ENCODE assay signal across 7 mouse cellular contexts in the genomic region with DNA sequence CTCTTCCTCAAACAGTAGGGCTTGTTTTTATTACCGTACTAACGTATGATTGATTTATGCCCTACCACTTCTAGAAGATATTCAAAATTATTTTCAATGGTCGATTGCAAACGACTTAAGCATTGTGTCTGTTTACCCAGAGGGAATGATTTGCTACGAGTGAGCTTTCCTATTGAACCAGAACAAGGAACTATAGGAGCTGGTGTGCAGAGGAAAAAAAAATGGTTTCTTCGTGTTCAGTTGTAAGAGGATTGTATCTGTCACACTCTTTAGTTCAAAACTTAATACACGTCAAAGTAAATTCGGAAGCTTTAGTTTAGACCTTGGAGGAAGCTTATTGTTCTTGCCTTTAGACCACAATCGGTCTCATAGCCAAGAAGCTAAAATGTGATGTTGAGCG. TPM values are rescaled to one million over a fixed set of nuclear protein-coding genes. Genes with fewer than 3 reads are reported as not detected.
A peak's percentile ranks its signal among the peaks of the same experiment; 100 is the strongest.
DNase-seq lines count a peak whose midpoint lies in the region; ATAC-seq and TF ChIP-seq lines count a peak whose summit lies in the region.

No protein-coding gene starts in this region.

- peak overlapping the region; percentile 57 for H3K9ac ChIP-seq in forebrain, embryonic 11.5 days (ENCODE audit: low read length)
- H3K9ac ChIP-seq in liver, embryonic 12.5 days, result peak overlapping the region; percentile 99
- peak overlapping the region; percentile 36 for H3K9ac ChIP-seq in stomach, postnatal 0 days (ENCODE audit: low read length)

- H3K4me2 ChIP-seq in forebrain, embryonic 11.5 days (ENCODE audit: low read depth, low read length, severe bottlenecking), result peak overlapping the region; percentile 79
- peak overlapping the region; percentile 72 for H3K4me2 ChIP-seq in liver, embryonic 12.5 days
- peak overlapping the region; percentile 49 for H3K4me2 ChIP-seq in stomach, postnatal 0 days (replicated peaks; ENCODE audit: low read depth)

- peaks cover 2% of the 10 kb centered on the region for H3K4me1 ChIP-seq in testis, adult 2 months (ENCODE audit: control insufficient read depth, insufficient read depth, low read length)
- H3K4me1 ChIP-seq in forebrain, embryonic 11.5 days (replicated peaks; ENCODE audit: control insufficient read depth, insufficient read depth, low read length), result peaks cover 4% of the 10 kb centered on the region; the same call in 1 of the 2 replicates
- H3K4me1 ChIP-seq in liver, embryonic 12.5 days, result peaks cover 35% of the 10 kb centered on the region
- H3K4me1 ChIP-seq in stomach, postnatal 0 days (replicated peaks; ENCODE audit: control insufficient read depth, insufficient read depth), result no peaks in the 10 kb centered on the region

- 29% methylated on average over 10 of the region's 10 CpGs for WGBS in forebrain, embryonic 11.5 days
- WGBS in liver, embryonic 12.5 days (ENCODE audit: insufficient replicate concordance), result 18% methylated on average over 10 of the region's 10 CpGs
- 14% methylated on average over 10 of the region's 10 CpGs for WGBS in stomach, postnatal 0 days

- peak overlapping the region; percentile 99 for H3K4me3 ChIP-seq in testis, adult 2 months (ENCODE audit: control insufficient read depth, low read depth, low read length)
- H3K4me3 ChIP-seq in forebrain, embryonic 11.5 days (ENCODE audit: low read depth, low read length), result peak overlapping the region; percentile 85
- peak overlapping the region; percentile 96 for H3K4me3 ChIP-seq in liver, embryonic 12.5 days
- peak overlapping the region; percentile 78 for H3K4me3 ChIP-seq in stomach, postnatal 0 days (ENCODE audit: low read depth, low read length)

- H3K36me3 ChIP-seq in testis, adult 2 months (ENCODE audit: control insufficient read depth, insufficient read depth, low read length), result no peaks in the 10 kb centered on the region
- H3K36me3 ChIP-seq in forebrain, embryonic 11.5 days (ENCODE audit: control insufficient read depth, insufficient read depth, low read length), result no peaks in the 10 kb centered on the region
- peaks cover 10% of the 10 kb centered on the region for H3K36me3 ChIP-seq in liver, embryonic 12.5 days
- H3K36me3 ChIP-seq in stomach, postnatal 0 days (ENCODE audit: control insufficient read depth, insufficient read depth, low read length), result no peaks in the 10 kb centered on the region

- TF ChIP-seq POLR2A in testis, adult 2 months (IDR thresholded peaks at IDR 0.05; ENCODE audit: control insufficient read depth, low read depth, low read length), result no peak

- ATAC-seq in forebrain, embryonic 11.5 days (replicated peaks; ENCODE audit: low FRiP score), result 0 out of 2 replicates have a peak, but pooled peaks have one; percentile 14
- ATAC-seq in liver, embryonic 12.5 days, result no peak
- no peak for ATAC-seq in stomach, postnatal 0 days (ENCODE audit: low FRiP score, low TSS enrichment)
- ATAC-seq in activated CD4-positive, CD25-positive, alpha-beta regulatory T cell, adult 4 months, result no peak

- H3K9me3 ChIP-seq in forebrain, embryonic 11.5 days (ENCODE audit: control insufficient read depth, low read length), result no peaks in the 10 kb centered on the region
- no peaks in the 10 kb centered on the region for H3K9me3 ChIP-seq in liver, embryonic 12.5 days (replicated peaks)
- H3K9me3 ChIP-seq in stomach, postnatal 0 days (ENCODE audit: control insufficient read depth, low read length), result no peaks in the 10 kb centered on the region

- no peak for TF ChIP-seq EP300 in stomach, postnatal 0 days (optimal IDR thresholded peaks at IDR 0.05)

- TF ChIP-seq CTCF in testis, adult 2 months (IDR thresholded peaks at IDR 0.05; ENCODE audit: control insufficient read depth, insufficient read depth, insufficient replicate concordance, low read depth, low read length), result no peak
- no peak for TF ChIP-seq CTCF in stomach, postnatal 0 days (IDR thresholded peaks at IDR 0.05; ENCODE audit: low read depth)

- no peaks in the 10 kb centered on the region for H3K27me3 ChIP-seq in testis, adult 2 months (ENCODE audit: control insufficient read depth, insufficient read depth, low read length)
- no peaks in the 10 kb centered on the region for H3K27me3 ChIP-seq in forebrain, embryonic 11.5 days (ENCODE audit: control insufficient read depth, insufficient read depth, low read length)
- no peaks in the 10 kb centered on the region for H3K27me3 ChIP-seq in liver, embryonic 12.5 days (replicated peaks)
- no peaks in the 10 kb centered on the region for H3K27me3 ChIP-seq in stomach, postnatal 0 days (ENCODE audit: control insufficient read depth, insufficient read depth, low read length)

- DNase-seq in testis, postnatal 14 days (ENCODE audit: low spot score), result no peak
- no peak for DNase-seq in forebrain, embryonic 11.5 days (ENCODE audit: low spot score)
- DNase-seq in stomach, postnatal 0 days (ENCODE audit: low spot score), result no peak
- no peak for DNase-seq in cerebellum, adult 11 months

- H3K27ac ChIP-seq in testis, adult 2 months (ENCODE audit: control insufficient read depth, insufficient read depth, low read depth, low read length), result peak overlapping the region; percentile 90
- H3K27ac ChIP-seq in forebrain, embryonic 11.5 days (ENCODE audit: low read depth, low read length), result no peak overlapping the region; the same call in 1 of the 2 replicates
- peak overlapping the region; percentile 93 for H3K27ac ChIP-seq in liver, embryonic 12.5 days
- peak overlapping the region; percentile 95 for H3K27ac ChIP-seq in stomach, postnatal 0 days (replicated peaks)

RNA-seq across cellular contexts. Expression of gene Adipor2, which starts 28.4 kb away (rescaled TPM):
- 20.8 and 22.0 TPM in 2 replicates for polyA plus RNA-seq in testis, adult 2 months (2012; rRNA removed)
- 19.9 and 20.6 TPM in 2 replicates for polyA plus RNA-seq in forebrain, embryonic 11.5 days (2014; fragmentation: Nextera tagmentation; extraction: Ambion mirVana)
- 30.2 TPM in 2 replicates for polyA plus RNA-seq in liver, embryonic 12.5 days (2016; fragmentation: Nextera tagmentation; extraction: Ambion mirVana)
- 80.7 and 90.5 TPM in 2 replicates for polyA plus RNA-seq in stomach, postnatal 0 days (2015; fragmentation: Nextera tagmentation; extraction: Ambion mirVana)
- 10 to 100 TPM; 10.1 to 11.5 TPM for polyA plus RNA-seq in activated CD4-positive, CD25-positive, alpha-beta regulatory T cell, adult 4 months (2017; shearing (Covaris generic))

RNA-seq across cellular contexts. Expression of gene Lrtm2, which starts 58.5 kb away (rescaled TPM):
- 0.10 and 0.17 TPM in 2 replicates for polyA plus RNA-seq in testis, adult 2 months (2012; rRNA removed)
- 0.16 and 0.67 TPM in 2 replicates for polyA plus RNA-seq in forebrain, embryonic 11.5 days (2014; fragmentation: Nextera tagmentation; extraction: Ambion mirVana)
- not detected in 2 replicates for polyA plus RNA-seq in liver, embryonic 12.5 days (2016; fragmentation: Nextera tagmentation; extraction: Ambion mirVana)
- polyA plus RNA-seq in stomach, postnatal 0 days (2015; fragmentation: Nextera tagmentation; extraction: Ambion mirVana), result 0.08 TPM in 2 replicates
- polyA plus RNA-seq in activated CD4-positive, CD25-positive, alpha-beta regulatory T cell, adult 4 months (2017; shearing (Covaris generic)), result not detected

Comparison
In these comparisons a context has a peak if more than half of its experiments do, and no peak if none do; other contexts are left out.
1. H3K9ac ChIP-seq: peak in every context shown above with its lines; median percentile 99 in liver, embryonic 12.5 days; 57 in forebrain, embryonic 11.5 days; 36 in stomach, postnatal 0 days.